Mouse (Mus musculus) liver, embryonic 15.5 days (tissue): Measurements from ENCODE around the gene Chil1. TPM values are rescaled to one million over a fixed set of nuclear protein-coding genes. Genes with fewer than 3 reads are reported as not detected.

Experiments
- ATAC-seq: fragments of 200-750 bp; cut with Nextera tagmentation; 2 replicates; pipeline ENCODE4 v1.8.0; 2017; ENCODE audit warnings: moderate number of reproducible peaks, mild to moderate bottlenecking, moderate library complexity; ENCODE audit not compliant: insufficient read depth
- H3K27ac ChIP-seq: fragments of 300-500 bp; sonication (generic); replicated peaks from 2 replicates; pipeline ENCODE4 v1.5.1; 2015; ENCODE audit warnings: mild to moderate bottlenecking, inconsistent platforms
- H3K27me3 ChIP-seq: fragments of 300-500 bp; sonication (generic); 2 replicates; pipeline ENCODE4 v1.6.1; 2015; ENCODE audit warnings: mild to moderate bottlenecking, inconsistent platforms
- H3K36me3 ChIP-seq: fragments of 300-500 bp; sonication (generic); replicated peaks from 2 replicates; pipeline ENCODE4 v1.6.1; 2015; ENCODE audit warnings: moderate library complexity, mild to moderate bottlenecking, inconsistent platforms
- H3K4me1 ChIP-seq: fragments of 300-500 bp; sonication (generic); replicated peaks from 2 replicates; pipeline ENCODE4 v1.6.1; 2015; ENCODE audit warnings: inconsistent platforms
- H3K4me2 ChIP-seq: fragments of 300-500 bp; sonication (generic); 2 replicates; pipeline ENCODE4 v1.6.1; 2015; ENCODE audit warnings: moderate library complexity, mild to moderate bottlenecking, inconsistent platforms
- H3K4me3 ChIP-seq: fragments of 300-500 bp; sonication (generic); replicated peaks from 2 replicates; pipeline ENCODE4 v1.5.1; 2015; ENCODE audit warnings: mild to moderate bottlenecking, inconsistent platforms
- H3K9ac ChIP-seq: fragments of 300-500 bp; sonication (generic); 2 replicates; pipeline ENCODE4 v1.6.1; 2015; ENCODE audit warnings: moderate library complexity, mild to moderate bottlenecking, inconsistent platforms
- H3K9me3 ChIP-seq: fragments of 300-500 bp; sonication (generic); replicated peaks from 2 replicates; pipeline ENCODE4 v1.6.1; 2016; ENCODE audit warnings: inconsistent platforms
- WGBS: fragments of 180-500 bp; shearing (Covaris S2); methylation state at CpG from one replicate; pipeline ENCODE4 v1.1.7; 2015; ENCODE audit warnings: mixed read lengths; ENCODE audit not compliant: insufficient replicate concordance; 5-methylcytosine and 5-hydroxymethylcytosine counted together
- polyA plus RNA-seq: library from polyadenylated mRNA; unstranded; fragments of >200 nt; fragmentation: Nextera tagmentation; extraction: Ambion mirVana; gene quantifications from 2 replicates; pipeline ENCODE4 v1.2.1, GENCODE M21; 2015

The Chil1 gene
- polyA plus RNA-seq, 1 experiment from 2014 or later: 15.1 TPM

- Histone ChIP-seq H3K36me3 (no peaks in the 10 kb centered on the region), H3K4me2 (no peak overlapping the region), H3K27me3 (peaks cover 49% of the 10 kb centered on the region), H3K4me1 (peaks cover 9% of the 10 kb centered on the region; the same call in 1 of the 2 replicates), H3K27ac (no peak overlapping the region), H3K4me3 (no peak overlapping the region), H3K9ac (no peak overlapping the region), H3K9me3 (no peaks in the 10 kb centered on the region)
- WGBS: 58% methylated on average over 12 of the region's 12 CpGs
- ATAC-seq: no peak
Measured at GRCm38 (mm10) chr1:134232778-134233531, 51.0 kb downstream of the Chil1 start.

- no peak overlapping the region for H3K9ac ChIP-seq
- H3K36me3 ChIP-seq: no peaks in the 10 kb centered on the region
- 48% methylated on average over 19 of the region's 19 CpGs for WGBS
- H3K4me2 ChIP-seq: no peak overlapping the region
- no peak overlapping the region for H3K4me3 ChIP-seq
- peaks cover 12% of the 10 kb centered on the region; the same call in 1 of the 2 replicates for H3K4me1 ChIP-seq
- H3K27ac ChIP-seq: no peak overlapping the region
- H3K27me3 ChIP-seq: peaks cover 49% of the 10 kb centered on the region
- ATAC-seq: no peak
- no peaks in the 10 kb centered on the region for H3K9me3 ChIP-seq
Measured at GRCm38 (mm10) chr1:134233681-134234454, 51.9 kb downstream of the Chil1 start.

GRCm38 (mm10) chr1:134234455-134235390 lies 52.7 kb downstream of the Chil1 start:
- peak overlapping the region; percentile 59 for H3K4me2 ChIP-seq
- peak overlapping the region; percentile 30 for H3K4me3 ChIP-seq
- peaks cover 12% of the 10 kb centered on the region; the same call in 1 of the 2 replicates for H3K4me1 ChIP-seq
- 2% methylated on average over 41 of the region's 41 CpGs for WGBS
- H3K27ac ChIP-seq: no peak overlapping the region
- 0 out of 2 replicates have a peak overlapping the region, but pooled peaks have one; percentile 1 for H3K9ac ChIP-seq
- no peak for ATAC-seq
- peaks cover 49% of the 10 kb centered on the region for H3K27me3 ChIP-seq
- no peaks in the 10 kb centered on the region for H3K9me3 ChIP-seq
- no peaks in the 10 kb centered on the region for H3K36me3 ChIP-seq

- 0 out of 2 replicates have a peak within 1 kb of the TSS, but pooled peaks have one; percentile 1 for H3K9ac ChIP-seq
- no peaks in the 10 kb centered on the region for H3K9me3 ChIP-seq
- peaks cover 49% of the 10 kb centered on the region for H3K27me3 ChIP-seq
- WGBS: 1% methylated on average over 34 of the region's 37 CpGs
- peak within 1 kb of the TSS; percentile 59 for H3K4me2 ChIP-seq
- peaks cover 12% of the 10 kb centered on the region; the same call in 1 of the 2 replicates for H3K4me1 ChIP-seq
- no peak within 1 kb of the TSS for H3K27ac ChIP-seq
- no peak for ATAC-seq
- H3K4me3 ChIP-seq: peak within 1 kb of the TSS; percentile 30
- no peaks in the 10 kb centered on the region for H3K36me3 ChIP-seq
Measured at GRCm38 (mm10) chr1:134235391-134235921, 53.5 kb downstream of the Chil1 start, which contains the start of gene Adora1. Adora1 (minus strand) TSS chr1:134235431.

GRCm38 (mm10) chr1:134236142-134236541 lies 54.2 kb downstream of the Chil1 start:
- 21% methylated on average over 3 of the region's 3 CpGs for WGBS
- H3K9me3 ChIP-seq: no peaks in the 10 kb centered on the region
- H3K27ac ChIP-seq: no peak overlapping the region
- no peak for ATAC-seq
- H3K27me3 ChIP-seq: peaks cover 49% of the 10 kb centered on the region
- H3K4me2 ChIP-seq: no peak overlapping the region
- H3K36me3 ChIP-seq: no peaks in the 10 kb centered on the region
- H3K4me3 ChIP-seq: no peak overlapping the region
- no peak overlapping the region for H3K9ac ChIP-seq
- H3K4me1 ChIP-seq: peaks cover 12% of the 10 kb centered on the region; the same call in 1 of the 2 replicates

- Histone ChIP-seq H3K9me3 (no peaks in the 10 kb centered on the region), H3K4me3 (no peak overlapping the region), H3K27ac (peak overlapping the region; percentile 45), H3K36me3 (no peaks in the 10 kb centered on the region), H3K9ac (no peak overlapping the region), H3K27me3 (peaks cover 49% of the 10 kb centered on the region), H3K4me1 (peaks cover 15% of the 10 kb centered on the region; the same call in 1 of the 2 replicates), H3K4me2 (no peak overlapping the region)
- ATAC-seq: peak; percentile 55; the same call in 1 of the 2 replicates
- 55% methylated on average over 3 of the region's 3 CpGs for WGBS
Measured at GRCm38 (mm10) chr1:134237438-134237837, 55.5 kb downstream of the Chil1 start.

Other genes starting within 250 kb of the Chil1 start
- 2.6 and 3.3 TPM in 2 replicates for gene Fmod, start 144.9 kb upstream of the Chil1 start, polyA plus RNA-seq
- 103 and 108 TPM in 2 replicates for gene Btg2, start 103.1 kb upstream of the Chil1 start, polyA plus RNA-seq
- gene Chit1, start 70.9 kb upstream of the Chil1 start, polyA plus RNA-seq: 0.07 and 0.20 TPM in 2 replicates
- 1.5 and 3.5 TPM in 2 replicates for gene Mybph, start 11.3 kb downstream of the Chil1 start, polyA plus RNA-seq
- 0.91 and 2.1 TPM in 2 replicates for gene Adora1, start 53.3 kb downstream of the Chil1 start, polyA plus RNA-seq
- 5.1 and 6.8 TPM in 2 replicates for gene Myog, start 107.8 kb downstream of the Chil1 start, polyA plus RNA-seq
- 1.8 and 2.1 TPM in 2 replicates for gene Ppfia4, start 150.8 kb downstream of the Chil1 start, polyA plus RNA-seq
- gene Tmem183a, start 179.8 kb downstream of the Chil1 start, polyA plus RNA-seq: 49.8 and 53.9 TPM in 2 replicates
- gene 4933406M09Rik, start 203.8 kb downstream of the Chil1 start, polyA plus RNA-seq: not detected in 2 replicates
- gene Cyb5r1, start 223.4 kb downstream of the Chil1 start, polyA plus RNA-seq: 17.3 and 17.4 TPM in 2 replicates
- 162 and 178 TPM in 2 replicates for gene Adipor1, start 233.2 kb downstream of the Chil1 start, polyA plus RNA-seq